In the genomic region with DNA sequence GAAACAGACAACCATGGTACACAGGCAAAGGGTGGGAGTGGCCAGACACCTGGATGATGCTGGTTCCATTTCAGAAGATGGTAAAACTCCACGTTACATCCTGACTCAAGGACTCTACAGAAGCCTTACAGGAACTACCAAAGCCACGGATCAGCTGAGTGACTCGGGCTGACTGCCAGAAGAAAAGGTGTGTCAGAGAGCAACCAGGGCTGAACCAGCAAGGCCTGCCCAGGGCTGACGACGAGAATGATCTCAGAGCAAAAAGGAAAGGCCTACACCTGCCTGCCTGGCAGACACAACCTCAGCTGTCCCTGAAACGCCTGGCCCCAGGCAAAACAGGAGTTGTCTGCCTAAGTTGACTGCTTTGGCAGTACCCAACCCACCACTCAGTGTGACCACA, we compare ENCODE assay signal across 33 mouse cellular contexts. TPM values are rescaled to one million over a fixed set of nuclear protein-coding genes. Genes with fewer than 3 reads are reported as not detected.
A peak's percentile ranks its signal among the peaks of the same experiment; 100 is the strongest.
DNase-seq lines count a peak whose midpoint lies in the region; ATAC-seq and TF ChIP-seq lines count a peak whose summit lies in the region.
"Had no signal": no experiment of that assay in that cellular context is flagged by ENCODE, and none has a peak within 500 bp of the region (broad histone marks: within the 10 kb centered on the region; RNA-seq: fewer than 3 reads in every experiment).

No protein-coding gene starts in this region.

- H3K36me3 ChIP-seq in MEL (ENCODE audit: control insufficient read depth in 1 of 2, insufficient read depth in 2 of 2, low read length in 2 of 2) = no peaks in the 10 kb centered on the region
- H3K36me3 ChIP-seq: embryonic facial prominence, embryonic 12.5 days; forebrain, embryonic 15.5 days; limb, embryonic 12.5 days; liver, embryonic 12.5 days; midbrain, embryonic 13.5 days had no signal

- peaks cover 6 to 11% of the 10 kb centered on the region in 2 experiments for H3K27me3 ChIP-seq in MEL (ENCODE audit: control insufficient read depth in 1 of 2, insufficient read depth in 2 of 2, low read length in 2 of 2)
- H3K27me3 ChIP-seq: embryonic facial prominence, embryonic 12.5 days had no signal

- H3K27ac ChIP-seq in MEL (ENCODE audit: control insufficient read depth, low read depth, low read length) = no peak overlapping the region
- H3K27ac ChIP-seq: embryonic facial prominence, embryonic 12.5 days; forebrain, embryonic 15.5 days; gastrocnemius, adult 2 months; heart, adult 2 months; layer of hippocampus, adult 2 months; left cerebral cortex, adult 2 months; limb, embryonic 12.5 days; liver, embryonic 12.5 days; midbrain, embryonic 13.5 days had no signal

- H3K9ac ChIP-seq in MEL (ENCODE audit: control insufficient read depth, low read depth, low read length, poor library complexity, severe bottlenecking) = no peak overlapping the region
- H3K9ac ChIP-seq: embryonic facial prominence, embryonic 12.5 days; forebrain, embryonic 15.5 days; limb, embryonic 12.5 days; liver, embryonic 12.5 days; liver, postnatal 0 days; midbrain, embryonic 13.5 days had no signal

- DNase-seq in lung, adult 18-20 months = peak; percentile 16 to 49
- DNase-seq in lung, postnatal 4 days = no peak
- DNase-seq in 416B (ENCODE audit: low read depth) (peak; percentile 17), MEL (ENCODE audit: low read depth, low spot score) (peak; percentile 23)
- peak; percentile 25 for DNase-seq in naive thymus-derived CD4-positive, alpha-beta T cell, adult 2 months (ENCODE audit: low read depth)
- no peak for DNase-seq in adrenal gland, adult 8-10 months
- DNase-seq: cerebellum, adult 11-12 months; cerebellum, adult 9-11 months; embryo, embryonic 11 days; gastrocnemius, adult 2 months; gastrocnemius, postnatal 36 days; heart, adult 2 months; heart, postnatal 14 days; liver, postnatal 0 days; retina, postnatal 1 day; right cerebral cortex, postnatal 25 days; spleen, adult 18-20 months; thymus, adult 18-20 months; thymus, postnatal 36 days had no signal

- TF ChIP-seq CTCF in MEL (IDR thresholded peaks at IDR 0.05 in 2 of 3, conservative IDR thresholded peaks at IDR 0.05 in 1 of 3; ENCODE audit: control insufficient read depth in 1 of 3, insufficient read depth in 1 of 3, low read depth in 2 of 3, low read length in 3 of 3, poor library complexity in 1 of 3, severe bottlenecking in 1 of 3) = no peak

- H3K79me2 ChIP-seq in MEL (ENCODE audit: control insufficient read depth, insufficient read depth, low read length, poor library complexity) = no peaks in the 10 kb centered on the region

- no peak overlapping the region for H3K4me3 ChIP-seq in MEL (ENCODE audit: control insufficient read depth in 1 of 2, insufficient read depth in 1 of 2, low read depth in 2 of 2, low read length in 2 of 2)
- H3K4me3 ChIP-seq: embryonic facial prominence, embryonic 12.5 days; forebrain, embryonic 15.5 days; gastrocnemius, adult 2 months; heart, adult 2 months; layer of hippocampus, adult 2 months; left cerebral cortex, adult 2 months; limb, embryonic 12.5 days; liver, embryonic 12.5 days; midbrain, embryonic 13.5 days had no signal

- H3K4me1 ChIP-seq in MEL (ENCODE audit: control insufficient read depth in 1 of 2, insufficient read depth in 2 of 2, low read length in 2 of 2) = no peaks in the 10 kb centered on the region
- H3K4me1 ChIP-seq: embryonic facial prominence, embryonic 12.5 days; forebrain, embryonic 15.5 days; limb, embryonic 12.5 days; midbrain, embryonic 13.5 days had no signal

- TF ChIP-seq RAD21 in MEL (IDR thresholded peaks at IDR 0.05; ENCODE audit: low read depth, low read length) = no peak

- TF ChIP-seq EP300 in MEL (IDR thresholded peaks at IDR 0.05; ENCODE audit: low read depth in 1 of 2, low read length in 2 of 2) = no peak

- no peaks in the 10 kb centered on the region for H3K9me3 ChIP-seq in MEL (replicated peaks; ENCODE audit: insufficient read depth, low read length)
- H3K9me3 ChIP-seq: forebrain, embryonic 15.5 days; liver, embryonic 12.5 days; midbrain, embryonic 13.5 days had no signal

- no peak for TF ChIP-seq POLR2A in MEL (IDR thresholded peaks at IDR 0.05; ENCODE audit: control insufficient read depth in 1 of 2, insufficient read depth in 1 of 2, low read depth in 1 of 2, low read length in 2 of 2, poor library complexity in 1 of 2)

- ATAC-seq in megakaryocyte progenitor cell, adult 5-6 weeks (replicated peaks; ENCODE audit: poor library complexity) = no peak
- ATAC-seq: forebrain, embryonic 15.5 days; hindbrain, embryonic 16.5 days; midbrain, embryonic 13.5 days had no signal

TF ChIP-seq in MEL, 35 proteins besides CTCF, POLR2A, EP300 and RAD21:
- TF ChIP-seq CHD1 (IDR thresholded peaks at IDR 0.05; ENCODE audit: low read depth, low read length) (no peak), SMC3 (IDR thresholded peaks at IDR 0.05; ENCODE audit: low read depth, low read length) (no peak), MYC (IDR thresholded peaks at IDR 0.05; ENCODE audit: low read depth, low read length) (no peak), NELFE (IDR thresholded peaks at IDR 0.05; ENCODE audit: low read depth, low read length) (no peak), ZKSCAN1 (IDR thresholded peaks at IDR 0.05; ENCODE audit: low read depth, low read length) (no peak), ZNF384 (IDR thresholded peaks at IDR 0.05; ENCODE audit: low read depth, low read length) (no peak), NRF1 (IDR thresholded peaks at IDR 0.05; ENCODE audit: insufficient read depth, low read depth, low read length, poor library complexity, severe bottlenecking) (no peak), MAFK (IDR thresholded peaks at IDR 0.05; ENCODE audit: borderline replicate concordance, low read depth, low read length) (no peak), HCFC1 (IDR thresholded peaks at IDR 0.05; ENCODE audit: low read depth, low read length) (no peak), GABPA (IDR thresholded peaks at IDR 0.05; ENCODE audit: low read depth, low read length) (no peak), MAZ (IDR thresholded peaks at IDR 0.05; ENCODE audit: low read depth, low read length) (no peak), USF2 (IDR thresholded peaks at IDR 0.05; ENCODE audit: borderline replicate concordance in 1 of 2, insufficient read depth in 1 of 2, low read depth in 1 of 2, low read length in 2 of 2) (no peak), BHLHE40 (IDR thresholded peaks at IDR 0.05; ENCODE audit: borderline replicate concordance, low read depth, low read length) (no peak), KAT2A (conservative IDR thresholded peaks at IDR 0.05; ENCODE audit: low read depth, low read length) (no peak), UBTF (IDR thresholded peaks at IDR 0.05; ENCODE audit: borderline replicate concordance, insufficient read depth, low read depth, low read length) (no peak), MEF2A (IDR thresholded peaks at IDR 0.05; ENCODE audit: extremely low read depth, insufficient replicate concordance, low read depth, low read length, poor library complexity, severe bottlenecking) (no peak), POLR2AphosphoS5 (IDR thresholded peaks at IDR 0.05; ENCODE audit: borderline replicate concordance, low read depth, low read length) (no peak), ZC3H11A (IDR thresholded peaks at IDR 0.05; ENCODE audit: low read depth, low read length) (no peak), JUND (IDR thresholded peaks at IDR 0.05; ENCODE audit: low read depth, low read length) (no peak), E2F4 (IDR thresholded peaks at IDR 0.05; ENCODE audit: borderline replicate concordance, low read depth, low read length) (no peak)
TF ChIP-seq in MEL: peak in this region for 0.

RNA-seq across cellular contexts. Expression of gene H2-Q1, which starts 15.7 kb away (rescaled TPM):
- total RNA-seq in MEL (2012; rRNA removed) = 1.7 TPM in 2 replicates
- polyA plus RNA-seq in MEL (2012; ENCODE audit: insufficient read depth in 1 of 2, insufficient read length in 2 of 2, low read depth in 1 of 2, low replicate concordance in 2 of 2, missing spikeins in 1 of 2) = under 1 TPM in 1 of 2 experiments, not detected in 1; 0.52 TPM
- total RNA-seq in adrenal gland, adult 8-10 months (2022) = 1 to 10 TPM; 3.6 to 5.8 (median 4.6) TPM
- not detected in 2 replicates for total RNA-seq in megakaryocyte progenitor cell, adult 5-6 weeks (2015)
- total RNA-seq in megakaryocyte progenitor cell, adult 5-6 weeks (2017) = not detected in 2 replicates
- total RNA-seq: ES-E14; megakaryocyte-erythroid progenitor cell, adult 5-6 weeks had no signal
- polyA plus RNA-seq: embryonic facial prominence, embryonic 12.5 days; heart, adult 2 months; hindbrain, embryonic 11.5 days; kidney, embryonic 14.5 days; limb, embryonic 12.5 days; neural tube, embryonic 14.5 days had no signal

RNA-seq across cellular contexts. Expression of gene H2-Q2, which starts 37.6 kb away (rescaled TPM):
- total RNA-seq in MEL (2012; rRNA removed) = 0.19 and 0.23 TPM in 2 replicates
- polyA plus RNA-seq in MEL (2012; ENCODE audit: insufficient read depth in 1 of 2, insufficient read length in 2 of 2, low read depth in 1 of 2, low replicate concordance in 2 of 2, missing spikeins in 1 of 2) = 1 to 10 TPM in 1 of 2 experiments, not detected in 1; 4.1 TPM
- total RNA-seq in adrenal gland, adult 8-10 months (2022) = 1 to 10 TPM; 1.7 to 2.7 (median 2.3) TPM
- total RNA-seq in megakaryocyte progenitor cell, adult 5-6 weeks (2015) = not detected in 2 replicates
- total RNA-seq in megakaryocyte progenitor cell, adult 5-6 weeks (2017) = not detected in 2 replicates
- total RNA-seq: megakaryocyte-erythroid progenitor cell, adult 5-6 weeks had no signal

RNA-seq across cellular contexts. Expression of gene H2-D1, which starts 41.9 kb away (rescaled TPM):
- total RNA-seq in MEL (2012; rRNA removed) = 58.7 and 60.1 TPM in 2 replicates
- 10 to 100 TPM in 1 of 2 experiments, not detected in 1; 97.9 TPM for polyA plus RNA-seq in MEL (2012; ENCODE audit: insufficient read depth in 1 of 2, insufficient read length in 2 of 2, low read depth in 1 of 2, low replicate concordance in 2 of 2, missing spikeins in 1 of 2)
- total RNA-seq in adrenal gland, adult 8-10 months (2022) = 100 to 1,000 TPM; 209 to 349 (median 279) TPM
- 248 and 262 TPM in 2 replicates for total RNA-seq in megakaryocyte progenitor cell, adult 5-6 weeks (2015)
- 464 and 467 TPM in 2 replicates for total RNA-seq in megakaryocyte progenitor cell, adult 5-6 weeks (2017)

Comparison
In these comparisons a context has a peak if more than half of its experiments do, and no peak if none do; other contexts are left out.
1. DNase-seq: peak in lung, adult 18-20 months (2 of 2), 416B (single experiment), MEL (single experiment) and naive thymus-derived CD4-positive, alpha-beta T cell, adult 2 months (single experiment); none in lung, postnatal 4 days (0 of 2) and adrenal gland, adult 8-10 months (single experiment).